Mouse (Mus musculus): ENCODE data around the gene St6galnac5. TPM values are rescaled to one million over a fixed set of nuclear protein-coding genes. Genes with fewer than 3 reads are reported as not detected.

St6galnac5 gene
- total RNA-seq (2021) = not detected
- long read RNA-seq, experiment 1 = 0 reads
- long read RNA-seq, experiment 2 = 0 reads

DNA sequence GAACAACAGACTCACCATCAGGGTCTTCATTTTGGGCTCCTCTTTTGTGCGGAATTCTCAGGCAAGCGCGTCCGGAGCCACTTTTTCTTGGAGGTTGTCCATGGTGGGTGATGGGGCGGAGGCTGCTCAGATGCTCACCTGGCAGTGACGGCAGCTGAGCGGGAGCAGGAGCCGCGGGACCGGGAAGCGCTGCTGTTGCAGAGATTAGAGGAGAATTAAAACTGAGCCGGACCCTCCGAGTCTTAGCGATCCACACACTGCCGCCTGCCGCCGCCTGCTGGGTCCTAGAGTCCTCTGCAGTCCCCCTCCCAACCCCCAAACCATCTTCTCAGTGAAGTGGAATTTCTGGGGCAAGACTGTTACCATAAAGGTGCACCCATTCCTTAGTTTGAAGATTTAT lies at the start of gene St6galnac5:
Gene St6galnac5, minus strand, starts transcription at position 259 of the 400 bp plus-strand sequence.
- DNase-seq = no peak
- intact Hi-C loops (cut with DNase I) = no loop called here

GRCm38 (mm10) chr3:153030756-153031155 lies 48.7 kb upstream of the St6galnac5 start:
- intact Hi-C loops (cut with DNase I) = no loop called here

GRCm38 (mm10) chr3:153024016-153024415 lies 42.0 kb upstream of the St6galnac5 start:
- no peak for DNase-seq
- intact Hi-C loops (cut with DNase I) = no loop called here

More at GRCm38 (mm10) chr3:153030756-153031155, 48.7 kb upstream of the St6galnac5 start:
- no peak for DNase-seq

DNA sequence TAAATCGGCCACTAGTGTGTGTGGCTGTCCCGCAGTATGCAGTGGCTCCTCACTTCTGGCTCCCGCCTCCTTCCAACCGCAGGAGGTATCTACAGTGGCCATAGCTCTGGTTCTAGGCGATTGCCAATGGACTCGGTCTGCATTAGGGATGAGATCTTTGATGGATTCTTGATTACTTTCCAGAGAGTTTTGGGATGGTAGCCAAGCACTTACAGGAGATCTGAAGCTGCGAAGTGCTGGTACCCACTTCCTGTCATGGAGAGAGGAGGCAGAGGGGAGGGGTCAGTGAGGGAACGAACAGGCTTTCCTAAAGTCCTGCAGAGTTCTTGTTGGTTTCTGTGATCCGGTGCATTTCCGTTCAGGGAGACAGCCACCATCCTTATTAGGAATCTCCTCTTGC lies 36.0 kb upstream of the St6galnac5 start:
- no peak for DNase-seq
- intact Hi-C loops (cut with DNase I) = no loop called here

DNA sequence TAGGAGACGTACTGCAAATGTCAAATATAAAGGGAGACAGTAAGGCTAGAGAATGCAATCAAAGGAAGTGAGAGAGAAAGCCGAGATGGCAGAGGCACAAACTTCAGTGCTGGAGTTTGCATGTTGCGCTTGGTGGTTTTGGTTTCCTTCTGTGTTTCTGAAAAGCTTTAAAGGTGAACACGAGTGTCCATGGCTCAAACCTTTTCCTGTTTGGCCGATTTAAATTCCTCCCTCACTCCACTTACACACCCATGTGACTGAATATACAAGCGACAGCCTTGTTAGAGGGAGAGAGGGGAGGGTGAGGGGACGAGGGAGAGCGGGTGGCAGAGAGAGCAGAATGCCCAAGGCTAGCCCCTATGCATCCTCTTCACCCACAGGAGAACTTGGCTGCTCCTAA lies 34.3 kb upstream of the St6galnac5 start:
- intact Hi-C loops (cut with DNase I) = no loop called here
- no peak for DNase-seq

GRCm38 (mm10) chr3:153006893-153007292 lies 24.8 kb upstream of the St6galnac5 start:
- intact Hi-C loops (cut with DNase I) = no loop called here

GRCm38 (mm10) chr3:152998901-152999300 lies 16.9 kb upstream of the St6galnac5 start:
- intact Hi-C loops (cut with DNase I) = no loop called here

More at GRCm38 (mm10) chr3:153006893-153007292, 24.8 kb upstream of the St6galnac5 start:
- DNase-seq = no peak

DNA sequence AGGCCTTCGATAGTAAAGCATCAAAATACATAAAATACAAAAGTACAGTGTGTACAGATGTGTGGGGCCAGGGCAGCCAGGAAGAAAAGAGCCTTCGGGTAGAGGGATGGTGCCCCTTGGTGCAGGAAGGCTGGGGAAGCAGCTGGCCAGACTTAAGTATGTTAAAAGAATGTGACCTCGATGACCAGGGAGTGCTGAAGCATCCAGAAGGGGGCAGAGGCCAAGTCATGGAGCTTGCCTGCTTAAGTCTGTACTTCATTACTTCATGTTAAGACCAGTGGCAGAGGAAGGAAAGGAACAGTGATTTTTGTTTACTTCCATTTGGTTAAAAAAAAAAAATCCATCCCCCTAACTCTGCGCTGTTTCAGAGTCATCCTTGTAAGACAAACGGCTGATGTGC lies 16.1 kb upstream of the St6galnac5 start:
- DNase-seq = no peak
- intact Hi-C loops (cut with DNase I) = no loop called here

More at GRCm38 (mm10) chr3:152998901-152999300, 16.9 kb upstream of the St6galnac5 start:
- no peak for DNase-seq

GRCm38 (mm10) chr3:152993608-152994007 lies 11.6 kb upstream of the St6galnac5 start:
- no peak for DNase-seq
- intact Hi-C loops (cut with DNase I) = no loop called here

DNA sequence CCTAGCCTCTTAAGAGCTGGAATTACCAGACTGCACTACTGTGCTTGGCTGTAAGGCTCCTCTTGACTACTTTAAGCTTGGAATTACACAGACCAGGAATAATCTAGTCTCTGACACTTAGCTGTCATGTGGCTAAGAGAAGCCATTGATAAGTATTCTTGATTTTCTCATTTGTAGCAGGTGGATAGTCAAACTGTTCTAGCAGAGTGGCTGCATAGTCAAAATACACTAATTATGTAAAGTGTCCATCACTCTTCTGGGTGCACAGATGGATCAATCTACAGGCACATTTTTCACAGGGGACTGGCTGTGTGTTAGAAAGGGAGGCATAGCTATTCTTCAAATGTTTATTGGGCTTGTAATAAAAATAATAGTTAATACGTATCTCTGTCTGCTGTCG lies 8.7 kb upstream of the St6galnac5 start:
- no peak for DNase-seq
- intact Hi-C loops (cut with DNase I) = no loop called here

DNA sequence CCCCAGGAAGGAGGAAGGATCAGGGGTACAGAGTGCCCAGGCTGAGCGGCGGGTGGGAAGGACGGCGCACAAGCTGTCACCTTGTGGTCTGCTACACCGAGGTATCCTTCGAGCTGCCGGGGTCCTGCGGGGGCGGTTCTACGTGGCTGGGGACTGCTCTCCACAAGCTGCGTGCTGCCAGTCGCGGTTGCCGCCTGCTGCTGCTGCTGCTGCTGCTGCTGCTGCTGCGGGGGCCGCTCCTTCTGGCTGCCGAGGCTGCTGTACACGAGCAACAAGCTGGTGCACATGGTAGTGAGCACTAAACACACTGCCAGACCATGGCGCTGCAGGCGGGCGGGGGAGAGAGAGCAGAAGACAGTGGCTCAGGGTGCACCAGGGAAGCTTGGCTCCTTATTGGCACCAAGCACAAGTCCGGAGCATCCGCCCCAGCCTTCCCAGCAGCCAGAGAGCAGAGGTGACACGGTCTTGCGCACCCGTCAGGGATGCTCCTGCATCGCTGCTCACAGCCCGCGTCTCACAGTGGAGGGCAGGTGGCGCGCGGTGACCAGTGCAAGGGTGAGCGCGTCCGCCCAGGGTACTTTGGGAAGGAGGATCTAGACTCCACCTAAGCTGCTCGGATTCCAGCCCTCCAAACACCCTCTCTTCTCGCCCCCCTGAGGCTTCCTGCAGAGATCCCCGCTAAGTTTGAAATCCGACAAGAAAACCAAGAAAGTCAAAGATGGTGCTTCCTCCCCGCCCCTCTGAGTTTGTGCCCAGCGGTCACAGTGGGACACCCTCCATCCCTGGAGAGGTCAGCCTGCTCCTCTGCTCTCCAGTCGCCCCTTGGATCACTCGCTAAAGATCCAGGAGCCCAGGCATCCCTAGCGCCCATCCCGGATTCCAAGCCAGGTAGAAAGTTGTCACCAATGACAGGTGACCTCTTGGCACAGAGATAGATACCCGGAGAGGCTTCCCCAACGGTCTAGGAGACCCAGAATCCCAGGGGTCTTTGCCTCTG lies 770 bp downstream of the St6galnac5 start:
- intact Hi-C loops (cut with DNase I) = no loop called here
- DNase-seq = no peak

- DNase-seq = no peak
- intact Hi-C loops (cut with DNase I) = no loop called here
These were observed 1.6 kb downstream of the St6galnac5 start for GRCm38 (mm10) chr3:152980431-152980830.

GRCm38 (mm10) chr3:152979481-152980092 lies 2.5 kb downstream of the St6galnac5 start:
- DNase-seq = no peak
- intact Hi-C loops (cut with DNase I) = no loop called here

DNA sequence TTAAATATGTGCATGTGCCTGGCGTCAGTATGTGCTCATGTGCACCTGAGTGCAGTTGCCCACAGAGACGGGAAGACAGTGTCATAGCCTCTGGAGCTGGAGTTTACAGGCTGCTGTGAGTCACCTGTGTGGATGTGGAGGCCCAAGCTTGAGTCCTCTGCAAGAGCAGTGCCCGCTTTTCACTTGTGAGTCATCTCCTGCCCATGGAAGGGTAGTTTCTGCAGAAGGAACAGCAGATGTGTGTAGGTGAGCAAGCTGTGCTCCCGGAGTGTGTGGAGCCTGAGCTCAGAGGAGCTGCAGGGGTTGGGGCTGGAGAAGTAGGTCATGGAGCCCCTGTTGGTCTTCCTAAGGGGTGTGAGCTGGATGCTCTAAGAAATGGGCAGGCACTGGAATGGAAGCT lies 10.7 kb downstream of the St6galnac5 start:
- no peak for DNase-seq

DNA sequence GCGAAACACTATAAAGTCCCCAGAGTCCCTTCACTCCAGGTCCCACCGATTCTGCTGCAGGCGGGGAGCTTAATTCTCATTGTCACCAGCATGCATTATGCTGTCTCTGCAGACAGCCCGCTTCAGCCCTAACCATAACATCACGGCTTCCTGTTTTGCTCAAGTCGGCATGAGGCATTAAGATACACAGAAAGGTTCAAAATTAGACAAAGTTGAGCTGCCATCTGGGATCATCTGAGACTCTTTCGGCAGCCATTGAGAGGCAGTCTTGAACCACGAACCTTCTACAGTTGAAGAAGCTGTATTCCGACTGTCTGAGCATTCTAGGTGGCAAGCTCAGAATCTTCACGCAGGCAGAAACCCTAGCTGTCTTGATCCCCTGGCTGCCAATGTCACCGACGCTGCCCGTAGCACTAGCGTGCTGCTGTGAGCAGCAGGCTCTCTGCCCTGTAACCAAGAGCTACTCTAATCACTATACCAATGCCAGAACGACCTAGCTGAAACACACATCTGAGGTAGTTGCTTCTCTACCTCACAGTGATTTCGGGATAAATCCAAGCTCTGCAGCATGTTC lies 12.2 kb downstream of the St6galnac5 start:
- DNase-seq = no peak
- intact Hi-C loops (cut with DNase I) = loop anchor here (10.0 kb wide), 1 partner anchor 685 kb away; no protein-coding TSS in a partner anchor

More for the DNA sequence above, 10.7 kb downstream of the St6galnac5 start:
- intact Hi-C loops (cut with DNase I) = no loop called here

- no peak for DNase-seq
- intact Hi-C loops (cut with DNase I) = loop anchor here (10.0 kb wide), 1 partner anchor 693 kb away; no protein-coding TSS in a partner anchor
These were observed 20.1 kb downstream of the St6galnac5 start for GRCm38 (mm10) chr3:152961855-152962376.

- intact Hi-C loops (cut with DNase I) = loop anchor here (10.0 kb wide), 1 partner anchor 174 kb away; no protein-coding TSS in a partner anchor
- DNase-seq = peak; percentile 29 to 63
These were observed 23.5 kb downstream of the St6galnac5 start for GRCm38 (mm10) chr3:152958358-152959150.

DNA sequence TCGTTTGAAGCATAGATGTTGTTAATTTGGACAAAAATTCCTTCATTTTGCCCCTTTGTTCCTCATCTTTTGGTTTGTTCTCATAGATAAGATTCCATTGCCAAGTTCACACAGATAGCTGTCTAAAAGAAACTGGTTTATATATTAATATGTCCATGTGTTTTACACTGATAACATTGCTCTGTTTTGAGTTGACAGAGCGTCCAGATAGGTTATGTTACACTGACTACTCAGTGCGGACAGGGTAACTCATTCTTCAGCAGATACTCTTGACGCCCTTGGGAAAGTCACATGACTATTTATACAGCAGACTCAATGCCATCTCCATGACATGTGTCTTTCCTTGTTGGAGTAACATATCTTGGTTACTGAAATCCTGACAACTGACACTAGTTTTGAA lies 25.3 kb downstream of the St6galnac5 start:
- DNase-seq = no peak
- intact Hi-C loops (cut with DNase I) = loop anchor here (10.0 kb wide), 1 partner anchor 172 kb away; no protein-coding TSS in a partner anchor

DNA sequence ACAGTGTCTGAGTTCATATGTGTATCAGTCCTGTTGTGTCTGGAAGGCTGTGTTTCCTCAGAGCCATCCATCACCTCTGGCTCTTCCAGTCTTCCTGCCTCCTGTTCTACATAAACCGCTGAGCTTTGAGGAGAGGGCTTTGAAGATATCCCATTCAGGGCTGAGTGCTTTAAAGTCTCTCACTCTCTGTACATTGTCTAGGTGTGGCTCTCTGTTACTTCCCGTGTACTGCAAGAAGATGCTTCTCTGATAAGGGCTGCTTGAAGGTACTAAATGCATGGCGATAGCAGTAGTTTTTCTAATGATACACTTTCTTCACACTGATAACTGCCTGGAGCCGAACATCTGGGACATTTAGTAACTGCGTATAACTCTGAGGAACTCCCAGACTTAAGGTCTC lies 26.0 kb downstream of the St6galnac5 start:
- intact Hi-C loops (cut with DNase I) = loop anchor here (10.0 kb wide), 1 partner anchor 171 kb away; no protein-coding TSS in a partner anchor
- no peak for DNase-seq

All from heart, postnatal 14 days (tissue).